Mouse (Mus musculus) gastrocnemius, adult 18-20 months (tissue): Measurements from ENCODE around the gene Zfp13. TPM values are rescaled to one million over a fixed set of nuclear protein-coding genes. Genes with fewer than 3 reads are reported as not detected.

Source experiments
- DNase-seq: peaks from one replicate; pipeline ENCODE4 v3.0.0; 2021; ENCODE audit warnings: low spot score
- total RNA-seq, 2 experiments: library from RNA; stranded (reverse); gene quantifications; 2 replicates each; pipeline ENCODE4 v1.2.3; 2021

Gene Zfp13
- total RNA-seq, 2 experiments from 2014 or later: 2.5 to 2.9 TPM

DNA sequence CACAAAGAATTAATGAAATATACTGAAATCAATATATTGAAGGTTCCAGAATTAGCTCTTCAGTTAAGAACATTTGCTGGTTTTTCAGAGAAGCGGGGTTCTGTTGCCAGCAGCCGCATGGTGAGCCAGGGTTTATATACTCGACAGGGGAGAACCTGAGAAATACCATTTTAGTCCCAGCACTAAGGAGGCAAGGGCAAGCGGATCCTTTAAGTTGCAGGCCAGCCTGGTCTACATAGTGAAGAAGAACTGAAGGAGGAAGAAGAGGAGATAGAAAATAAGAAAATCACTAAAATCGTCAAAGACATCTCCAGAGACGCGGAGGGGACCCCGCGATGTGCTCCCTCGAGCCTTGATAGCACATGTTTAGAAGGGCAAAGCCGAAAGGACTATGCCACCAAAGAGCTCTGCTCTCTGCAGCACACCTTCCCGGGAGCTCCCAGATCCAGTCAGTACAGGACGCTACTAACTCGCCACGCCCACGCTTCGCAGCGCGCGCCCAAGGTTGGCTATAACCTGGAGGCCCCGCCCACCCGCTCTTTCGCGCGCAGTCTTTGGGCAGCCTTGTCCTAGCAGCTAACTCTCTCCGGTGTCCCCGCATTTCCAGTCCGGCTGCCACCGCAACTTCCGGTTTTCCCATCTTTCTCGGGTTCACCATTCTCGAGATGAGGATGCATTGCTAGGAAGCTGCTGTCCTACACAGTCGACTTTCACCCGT lies 6.9 kb downstream of the Zfp13 start:
- DNase-seq: peak; percentile 93

DNA sequence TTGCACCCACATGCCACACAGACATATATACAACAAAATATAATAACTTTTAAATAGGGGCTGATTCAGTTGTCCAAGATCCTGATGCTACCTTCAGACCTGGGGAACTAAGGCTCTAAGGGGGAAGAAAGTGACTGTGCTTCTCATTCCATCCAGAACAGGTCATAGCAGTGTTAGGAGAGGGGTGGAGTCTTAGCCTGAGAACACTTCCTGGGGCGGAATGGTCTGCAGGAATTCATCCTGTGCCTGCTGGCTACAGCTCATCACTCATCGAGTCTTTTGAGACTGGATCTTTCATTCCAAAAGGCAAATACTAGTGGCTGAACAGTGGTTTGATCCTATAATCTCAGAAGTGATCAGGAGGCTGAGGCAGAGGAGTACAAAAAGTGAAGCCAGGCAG lies 12.0 kb downstream of the Zfp13 start:
- no peak for DNase-seq

DNA sequence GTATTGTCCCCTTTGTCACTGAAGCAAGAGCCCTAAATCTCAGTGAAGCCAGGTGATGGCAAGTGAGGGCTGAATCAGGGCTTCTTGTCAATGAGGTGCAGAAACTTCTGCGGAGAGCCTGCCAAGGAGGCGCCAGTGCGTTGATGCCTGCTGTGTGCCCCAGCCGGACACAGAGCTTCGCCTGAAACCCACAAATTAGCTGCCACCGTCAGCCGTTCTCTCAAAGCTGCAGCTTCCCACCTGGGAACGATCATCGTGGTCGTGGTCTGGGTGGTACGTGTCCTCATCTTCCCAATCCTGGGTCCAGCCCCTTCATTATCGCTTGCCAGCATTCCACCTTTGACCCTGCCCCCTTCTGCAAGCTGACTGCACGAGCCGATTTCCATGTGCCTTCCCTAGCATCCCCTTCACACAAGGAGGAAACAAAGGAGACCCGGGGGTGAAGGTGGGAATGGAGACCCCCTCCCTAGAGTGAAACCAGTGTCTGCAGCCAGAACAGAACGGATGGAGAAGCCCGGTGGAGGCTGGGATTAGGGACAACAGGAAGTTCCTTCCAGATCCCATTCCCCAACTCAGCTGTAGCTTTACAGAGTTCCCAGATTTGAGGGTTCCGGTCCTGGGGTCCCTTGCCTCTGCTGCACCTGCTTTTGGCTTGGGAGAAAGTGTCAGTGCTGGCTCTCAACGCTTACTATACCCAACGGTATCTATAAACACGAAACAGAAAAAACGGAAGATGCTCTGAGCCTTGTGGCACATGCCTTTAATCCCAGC lies 13.4 kb downstream of the Zfp13 start:
- peak; percentile 58 for DNase-seq

DNA sequence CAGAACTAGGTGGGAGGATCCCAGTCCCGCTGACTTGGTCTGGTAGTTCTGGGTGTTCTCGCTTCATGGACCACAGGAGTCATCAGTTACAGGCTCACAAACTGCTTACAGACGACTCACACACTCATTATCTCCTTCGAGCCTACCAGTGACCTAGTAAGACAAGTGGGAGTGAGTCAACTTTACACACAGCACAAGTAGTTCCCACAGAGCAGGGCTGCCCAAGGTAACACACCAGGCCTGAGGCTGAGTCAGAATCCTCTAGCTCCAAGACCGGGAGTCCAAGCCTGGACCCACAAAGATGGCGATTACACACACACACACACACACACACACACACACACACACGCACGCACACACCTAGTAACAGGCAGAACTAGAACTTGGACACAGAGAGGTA lies 14.5 kb downstream of the Zfp13 start:
- DNase-seq: no peak

DNA sequence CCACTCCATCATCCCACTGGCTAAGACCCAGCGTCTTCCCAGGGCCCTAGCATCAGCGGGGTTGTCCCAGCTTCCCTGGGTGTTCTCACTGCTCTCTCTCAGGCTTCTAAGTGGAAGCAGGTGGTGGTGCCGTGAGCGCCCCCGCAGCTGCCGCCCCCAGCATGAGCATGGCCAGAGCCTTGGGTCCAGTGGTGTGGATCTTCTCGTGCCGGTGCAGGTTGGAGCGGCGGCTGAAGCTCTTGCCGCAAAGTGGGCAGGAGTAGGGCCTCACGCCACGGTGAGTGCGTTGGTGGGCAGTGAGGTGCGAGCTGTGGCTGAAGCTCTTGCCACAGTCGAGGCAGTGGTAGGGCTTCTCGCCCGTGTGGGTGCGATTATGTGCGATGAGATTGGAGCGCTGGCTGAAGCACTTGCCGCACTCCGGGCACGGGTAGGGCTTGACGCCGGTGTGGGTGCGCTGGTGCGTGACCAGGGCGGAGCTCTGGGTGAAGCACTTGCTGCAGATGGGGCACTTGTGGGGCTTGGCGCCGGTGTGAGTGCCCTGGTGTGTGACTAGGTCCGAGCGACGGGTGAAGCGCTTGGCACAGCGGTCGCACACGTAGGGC lies 23.2 kb downstream of the Zfp13 start:
- no peak for DNase-seq

DNA sequence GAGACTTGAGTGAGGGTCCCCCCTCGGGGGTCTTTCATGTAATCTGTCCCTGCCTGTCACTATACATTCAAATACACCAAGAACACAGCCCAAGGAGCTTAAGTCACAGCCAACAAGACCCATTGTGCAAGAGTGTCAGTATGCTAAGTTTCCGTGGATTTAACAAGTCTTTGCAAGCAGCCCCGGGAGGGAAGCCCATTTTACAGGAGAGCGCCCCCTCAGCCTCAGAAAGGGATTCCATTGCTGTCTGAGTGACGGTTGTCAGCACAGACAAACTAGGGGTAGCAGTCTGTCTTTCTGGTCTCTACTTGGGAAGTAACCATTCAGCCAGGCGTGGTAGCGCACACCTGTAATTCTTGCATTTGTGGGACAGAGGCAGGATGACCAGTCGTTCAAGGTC lies 25.2 kb downstream of the Zfp13 start:
- no peak for DNase-seq

DNA sequence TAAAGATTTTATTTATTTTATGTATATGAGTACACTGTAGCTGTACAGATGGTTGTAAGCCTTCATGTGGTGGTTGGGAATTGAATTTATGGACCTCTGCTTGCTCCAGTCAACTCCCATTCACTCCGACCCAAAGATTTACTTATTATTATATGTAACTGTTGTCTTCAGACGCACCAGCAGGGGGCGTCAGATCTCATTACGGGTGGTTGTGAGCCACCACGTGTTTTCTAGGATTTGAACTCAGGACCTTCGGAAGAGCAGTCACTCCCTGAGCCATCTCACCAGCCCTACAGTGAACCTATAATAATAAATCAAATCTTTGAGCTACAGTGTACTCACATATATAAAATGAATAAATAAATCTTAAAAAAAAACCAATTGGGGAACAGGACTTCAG lies 27.2 kb downstream of the Zfp13 start:
- DNase-seq: no peak

DNA sequence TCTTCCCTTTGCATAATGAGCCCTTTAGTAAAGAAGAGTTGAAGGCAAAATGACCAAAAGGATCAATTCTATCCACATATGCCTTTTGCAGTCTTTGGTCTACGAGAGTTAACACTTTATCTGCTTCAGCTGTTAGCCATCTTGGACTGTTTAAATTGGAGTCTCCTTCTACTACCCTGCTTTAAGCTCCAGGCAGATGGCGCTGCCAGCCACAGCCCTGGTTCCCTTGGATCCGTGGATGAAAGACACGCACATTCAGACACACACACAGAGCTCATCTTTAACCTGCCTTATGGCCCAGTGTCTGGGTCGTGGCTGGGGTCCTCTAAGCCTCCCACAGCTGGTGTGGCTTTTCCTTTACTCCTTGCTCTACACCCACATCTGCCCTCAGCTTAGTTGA lies 28.2 kb downstream of the Zfp13 start:
- no peak for DNase-seq

DNA sequence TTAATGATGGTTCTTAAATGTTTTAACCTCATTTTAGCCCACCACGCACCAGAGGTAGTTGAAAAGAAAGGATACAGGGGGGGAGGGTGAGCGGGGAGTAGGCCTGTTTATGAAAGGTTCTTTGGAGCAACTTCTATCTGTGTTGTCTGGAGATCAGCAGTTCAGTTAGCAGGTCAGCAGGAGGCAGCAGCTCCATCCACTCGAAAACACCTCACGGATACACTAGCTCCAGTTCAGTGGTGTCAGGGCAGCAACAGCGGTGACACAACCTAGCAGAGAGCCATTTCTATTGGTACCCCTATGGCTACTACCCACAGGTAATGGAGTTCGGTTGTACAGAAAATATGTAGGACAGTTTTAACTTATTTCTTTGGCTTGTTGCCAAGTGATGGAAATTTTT lies 29.3 kb downstream of the Zfp13 start:
- peak; percentile 28 for DNase-seq

DNA sequence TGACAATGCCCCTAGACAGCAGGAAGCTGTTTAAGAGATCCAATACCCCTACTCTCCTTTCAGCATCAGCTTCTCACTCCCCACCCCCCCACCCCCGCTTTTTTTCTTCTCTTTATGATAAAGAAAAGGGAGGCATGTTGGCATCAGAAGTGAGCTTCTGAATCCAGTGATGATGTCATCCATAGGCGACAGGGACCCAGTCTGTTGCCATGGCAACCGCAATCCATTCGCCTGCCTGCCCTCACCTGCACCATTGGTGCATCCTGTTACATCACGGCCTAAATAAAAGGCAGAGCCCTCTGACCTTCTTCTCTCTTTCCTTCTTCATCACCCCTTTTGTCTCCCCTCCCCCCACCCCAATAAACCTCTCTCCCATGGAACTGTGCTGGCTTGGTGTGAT lies 30.9 kb downstream of the Zfp13 start:
- no peak for DNase-seq

DNA sequence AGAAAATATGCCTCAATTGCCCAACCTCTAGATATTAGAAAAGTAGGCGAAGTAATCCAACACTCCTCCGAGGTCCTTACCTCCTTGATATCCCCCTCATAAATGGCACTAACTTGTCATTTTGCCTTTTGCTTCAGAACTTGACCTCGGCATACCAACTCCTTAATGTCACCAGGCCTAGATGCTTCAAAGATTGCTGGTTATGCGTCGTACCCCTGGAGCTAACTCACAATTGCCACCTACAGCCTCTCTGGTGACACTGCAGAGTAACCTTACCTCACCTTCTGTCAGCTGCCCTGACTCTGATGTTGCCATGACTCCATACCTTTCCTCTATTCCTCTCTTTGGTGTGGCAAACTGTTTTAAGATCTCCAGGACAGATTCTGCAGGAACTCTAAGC lies 32.5 kb downstream of the Zfp13 start:
- DNase-seq: no peak

DNA sequence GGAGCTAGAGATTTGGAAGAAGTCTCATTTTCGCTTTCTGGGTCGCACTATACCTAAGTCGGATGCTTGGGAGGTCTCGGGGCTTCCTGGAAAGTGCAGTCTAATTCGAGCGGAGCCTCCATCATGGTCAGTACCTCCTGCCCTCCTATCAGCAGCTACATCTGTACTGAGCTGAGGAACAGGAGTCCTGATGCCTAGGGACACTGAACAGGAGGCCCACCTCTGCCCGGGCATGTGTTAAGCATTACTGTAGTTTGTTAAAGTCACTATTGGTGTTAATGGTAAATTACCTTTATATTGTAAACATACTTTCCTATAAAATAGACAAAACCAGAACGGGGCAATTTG lies 34.9 kb downstream of the Zfp13 start:
- no peak for DNase-seq

DNA sequence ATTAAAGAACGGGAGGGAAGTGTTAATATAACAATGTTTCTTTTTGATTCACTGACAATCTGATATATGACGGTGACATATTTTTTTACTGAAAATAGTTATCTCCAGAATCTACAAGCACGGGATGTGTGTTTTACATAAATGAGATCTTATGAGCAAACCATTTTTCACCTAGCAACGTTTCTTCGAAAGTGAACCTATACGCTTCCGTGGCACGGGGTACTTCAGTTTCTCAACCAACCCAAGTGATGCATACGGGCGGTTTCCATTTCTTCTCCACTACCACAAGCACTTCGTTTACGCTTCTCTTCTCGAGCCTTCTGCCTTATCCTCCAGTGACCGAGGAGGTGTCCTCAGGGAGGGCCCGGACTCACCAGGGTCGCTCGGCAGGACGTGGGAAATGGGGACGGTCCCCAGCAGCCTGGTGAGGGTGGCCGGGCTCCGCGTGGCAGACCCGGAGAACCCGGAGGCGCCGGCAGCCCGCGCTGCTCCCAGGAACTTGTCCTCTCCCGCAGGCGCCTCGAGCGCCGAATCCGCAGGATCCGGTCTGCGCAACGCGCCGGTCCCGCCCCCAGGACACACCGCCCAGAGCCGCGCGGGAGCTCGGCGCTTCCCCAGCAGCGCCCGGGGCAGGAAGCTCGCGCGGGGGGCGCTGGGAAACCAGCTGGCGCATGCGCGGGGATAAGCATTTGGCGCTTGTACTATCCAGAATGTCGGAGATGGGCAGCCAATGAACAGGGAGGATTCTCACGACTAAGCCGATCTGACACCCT lies 35.5 kb downstream of the Zfp13 start, which contains the start of gene Zfp213:
Gene Zfp213 (minus strand): TSS at position 644 of the 773 bp plus-strand sequence.
- DNase-seq: peak; percentile 95

DNA sequence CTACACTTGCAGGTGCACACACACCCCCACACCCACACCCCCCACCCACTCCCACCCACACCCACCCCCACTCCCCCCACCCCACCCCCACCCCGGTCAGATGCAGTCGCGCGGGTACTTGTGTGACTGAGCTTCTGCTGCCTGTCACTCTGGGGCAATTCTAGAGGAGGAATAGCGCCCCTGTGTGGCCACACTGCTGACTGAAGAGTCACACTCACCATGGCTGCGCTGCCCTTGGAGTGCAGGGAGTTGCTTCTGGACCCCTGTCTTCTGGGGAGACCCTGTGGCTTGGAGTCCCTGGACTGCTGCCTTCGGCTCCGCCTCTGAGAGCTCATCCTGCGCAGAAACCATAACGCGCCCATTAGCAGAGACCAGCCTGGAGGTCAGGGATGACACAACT lies 39.5 kb downstream of the Zfp13 start:
- DNase-seq: peak; percentile 26

DNA sequence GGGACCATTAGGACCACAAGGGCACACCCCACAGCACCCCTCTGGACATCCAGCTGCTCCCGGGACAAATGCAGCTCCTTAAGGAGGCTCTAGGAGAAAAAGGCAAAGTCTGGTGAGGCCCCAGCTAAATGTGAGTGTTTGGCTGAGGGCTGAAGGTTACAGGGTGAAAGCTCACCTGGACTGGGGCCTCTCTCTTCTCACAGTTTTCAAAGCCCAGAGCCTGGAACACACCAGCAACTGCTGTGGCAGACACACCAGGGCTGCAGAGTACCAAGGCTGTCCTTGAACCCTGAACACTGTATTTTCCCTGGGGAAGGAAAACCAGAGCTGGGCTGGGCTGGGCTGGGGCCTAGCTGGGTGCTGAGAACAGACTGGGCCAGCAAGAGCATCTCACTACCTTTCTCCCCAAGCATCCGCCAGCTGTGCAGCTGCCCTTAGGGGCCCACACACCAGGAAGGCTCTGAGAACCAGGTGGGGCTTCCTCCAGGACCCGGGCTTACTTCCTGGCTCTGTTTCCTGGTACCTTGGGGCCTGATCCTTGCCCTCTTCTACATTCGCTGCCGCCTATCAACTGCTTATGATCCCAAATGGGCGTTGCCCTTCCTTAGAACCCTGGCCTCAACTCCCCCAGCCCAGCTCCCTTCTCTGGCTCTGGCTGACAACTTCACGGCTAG lies 43.9 kb downstream of the Zfp13 start:
- no peak for DNase-seq

DNA sequence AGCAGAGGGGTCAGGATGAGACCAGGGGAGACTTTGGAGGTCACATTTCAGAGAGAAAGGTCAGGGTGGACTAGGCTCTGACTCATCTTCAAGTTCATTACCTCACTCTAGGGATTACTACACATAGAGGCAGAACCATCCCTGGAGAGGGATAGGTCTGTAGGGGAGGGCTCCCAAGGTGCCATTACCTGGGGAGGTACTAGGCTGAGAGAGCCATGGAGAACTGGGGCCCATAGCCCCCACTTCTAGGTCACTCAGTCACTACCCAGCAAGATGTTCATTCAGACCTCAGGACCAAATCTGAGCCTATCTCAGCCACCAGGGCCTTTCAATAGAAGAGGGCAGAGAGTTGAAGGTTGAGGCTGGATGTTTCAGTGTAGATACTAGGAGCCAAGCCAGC lies 45.0 kb downstream of the Zfp13 start:
- DNase-seq: no peak

DNA sequence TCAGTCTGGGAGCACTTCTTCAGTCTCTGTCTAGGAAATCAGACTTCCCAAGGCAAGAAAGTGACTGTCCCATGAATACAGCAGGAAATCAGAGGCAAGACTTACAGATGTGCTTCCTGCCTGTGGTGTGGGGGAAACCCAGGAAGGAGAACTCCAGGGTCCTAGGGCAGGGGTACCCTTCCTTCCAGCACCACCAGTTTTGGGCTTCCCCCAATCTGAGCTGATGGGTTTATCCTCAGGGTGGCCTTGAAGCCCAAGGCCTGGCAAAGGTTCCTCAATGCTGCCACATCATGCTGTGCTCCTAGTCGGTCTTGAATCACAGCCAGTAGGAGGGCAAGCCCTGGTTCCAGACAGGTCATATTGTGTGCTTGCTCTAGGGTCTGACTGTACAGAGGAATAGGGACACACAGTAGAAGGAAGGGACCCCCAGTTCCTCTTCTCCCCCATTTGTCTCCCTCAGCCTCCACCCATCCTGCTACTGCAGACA lies 45.6 kb downstream of the Zfp13 start:
- DNase-seq: no peak

DNA sequence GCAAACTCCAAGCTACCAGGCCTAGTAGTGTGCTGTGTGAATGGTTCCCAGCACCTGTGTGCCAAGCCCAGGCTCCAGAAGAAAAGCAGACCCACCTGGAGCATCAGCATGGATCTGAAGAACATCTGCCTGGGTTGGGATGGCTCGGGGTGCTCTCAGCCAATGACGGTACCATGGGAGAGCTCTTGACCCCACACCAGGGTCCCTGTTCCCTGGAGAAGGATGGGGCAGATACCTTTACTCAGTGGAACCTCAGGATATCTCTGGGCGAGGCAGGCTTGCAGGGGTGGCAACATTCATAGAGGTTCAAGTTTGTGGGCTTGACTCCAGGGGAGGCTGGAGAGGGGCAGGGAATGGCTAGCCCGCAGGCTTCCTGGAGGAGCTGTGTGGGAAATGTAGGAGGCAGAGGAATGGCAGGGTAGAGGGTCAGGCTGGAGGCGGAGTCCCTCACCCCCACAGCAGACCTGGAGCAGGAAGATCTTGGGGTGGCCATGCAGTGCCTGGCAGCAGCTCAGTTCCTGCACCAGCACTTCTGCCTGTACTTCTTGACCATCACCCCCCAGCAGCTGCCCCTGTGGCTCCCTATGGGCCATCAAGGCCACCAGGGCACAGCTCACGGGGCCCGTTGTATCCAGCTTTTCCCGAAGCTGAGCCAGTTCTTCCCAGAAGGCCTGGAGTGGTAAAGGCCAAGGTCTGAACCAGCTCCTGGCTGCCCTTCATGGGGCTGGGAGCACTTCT lies 46.2 kb downstream of the Zfp13 start:
- DNase-seq: no peak

DNA sequence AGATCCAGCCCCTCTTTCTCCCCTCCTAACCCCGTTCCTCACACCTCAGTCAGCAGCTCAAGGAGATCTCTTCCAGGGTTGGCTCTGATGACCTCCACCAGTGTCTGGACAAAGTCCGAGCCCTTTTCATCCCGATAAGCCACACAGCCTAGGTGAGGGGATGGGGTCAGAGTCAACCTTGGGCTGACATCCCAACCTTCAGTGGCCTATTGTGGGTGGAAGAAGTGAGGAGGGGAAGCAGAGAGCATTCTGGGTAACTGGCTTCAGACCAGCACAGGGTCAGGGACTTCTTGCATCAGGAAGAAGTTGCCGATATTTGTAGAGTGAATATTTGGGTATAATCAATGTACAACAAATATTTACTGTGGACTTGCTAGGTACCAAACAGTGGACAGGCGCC lies 47.3 kb downstream of the Zfp13 start:
- no peak for DNase-seq

DNA sequence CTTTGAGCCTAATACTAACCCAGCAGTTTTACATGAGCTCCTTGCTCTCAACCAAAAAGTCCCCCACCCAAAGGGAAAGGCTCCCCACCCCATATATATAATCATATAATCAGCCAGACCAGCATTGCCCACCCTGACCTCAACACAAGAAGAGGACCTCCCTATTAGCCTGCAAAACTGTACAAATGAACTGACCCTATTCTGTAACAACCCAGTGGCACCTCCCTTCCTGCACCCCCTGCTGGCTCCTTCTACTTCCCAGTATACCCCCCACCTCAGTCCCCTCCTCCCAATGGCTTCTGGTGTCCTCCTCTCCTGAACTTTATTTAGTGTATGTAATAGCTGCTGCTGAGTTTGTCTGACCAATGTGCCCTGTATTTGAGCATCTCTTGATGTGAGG lies 47.9 kb downstream of the Zfp13 start:
- no peak for DNase-seq

DNA sequence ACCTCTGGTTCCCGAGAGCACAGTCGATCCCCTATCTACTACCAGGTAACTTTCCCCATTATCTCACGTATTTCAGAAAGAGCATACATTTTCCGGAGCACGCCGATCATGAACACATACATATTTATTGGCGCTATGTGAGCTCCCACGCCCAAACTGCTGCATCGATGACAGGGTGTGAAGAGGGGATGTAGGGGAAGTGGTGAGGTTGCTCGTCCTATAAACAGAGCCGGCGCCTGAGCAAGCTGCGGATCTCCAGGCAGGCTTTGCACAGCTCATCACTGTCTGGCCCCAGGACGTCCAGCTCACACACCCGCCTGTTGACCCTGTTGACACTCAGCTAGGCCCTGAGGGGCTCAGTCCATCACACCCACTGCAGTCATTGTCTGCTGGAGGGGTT lies 48.4 kb downstream of the Zfp13 start:
- DNase-seq: no peak
